Mouse (Mus musculus): ENCODE results near the gene A2ml1. TPM values are rescaled to one million over a fixed set of nuclear protein-coding genes. Genes with fewer than 3 reads are reported as not detected.

A2ml1 gene
- total RNA-seq (2023): not detected

GRCm38 (mm10) chr6:128581508-128581907, at the start of gene A2ml1:
Gene A2ml1 (minus strand): TSS chr6:128581608.

GRCm38 (mm10) chr6:128623433-128623832, 42.0 kb upstream of the A2ml1 start, which contains the start of gene Klrb1a:
Gene Klrb1a (minus strand): TSS chr6:128623533.

GRCm38 (mm10) chr6:128526601-128527000, 54.8 kb downstream of the A2ml1 start, which contains the start of gene Pzp:
Gene Pzp (minus strand): TSS chr6:128526720.

Other genes starting within 250 kb of the A2ml1 start
- gene Tulp3, start 225.8 kb downstream of the A2ml1 start, total RNA-seq (2023): 3.7 TPM
- gene Rhno1, start 218.7 kb downstream of the A2ml1 start, total RNA-seq (2023): 58.1 TPM
- gene Foxm1, start 218.6 kb downstream of the A2ml1 start, total RNA-seq (2023): 8.2 TPM
- 0.71 TPM for gene Tex52, start 206.2 kb downstream of the A2ml1 start, total RNA-seq (2023)
- not detected for gene Gm44596, start 206.1 kb downstream of the A2ml1 start, total RNA-seq (2023)
- gene Nrip2, start 182.3 kb downstream of the A2ml1 start, total RNA-seq (2023): not detected
- gene Itfg2, start 156.7 kb downstream of the A2ml1 start, total RNA-seq (2023): 61.9 TPM
- 82.5 TPM for gene Fkbp4, start 142.9 kb downstream of the A2ml1 start, total RNA-seq (2023)
- not detected for gene Pzp, start 54.9 kb downstream of the A2ml1 start, total RNA-seq (2023)
- 2.4 TPM for gene Klrb1a, start 41.9 kb upstream of the A2ml1 start, total RNA-seq (2023)
- gene Clec2h, start 80.8 kb upstream of the A2ml1 start, total RNA-seq (2023): 3.7 TPM
- 0.80 TPM for gene Klrb1, start 141.5 kb upstream of the A2ml1 start, total RNA-seq (2023)
- gene Klrb1c, start 207.6 kb upstream of the A2ml1 start, total RNA-seq (2023): 6.0 TPM
- gene Gm44511, start 244.7 kb upstream of the A2ml1 start, total RNA-seq (2023): not detected
- gene Klrb1b, start 244.7 kb upstream of the A2ml1 start, total RNA-seq (2023): 0.80 TPM